Mouse (Mus musculus) ZHBTc4 (cell line): ENCODE results near the gene Kif20b.

ENCODE experiments used
- DNase-seq: peaks from one replicate; pipeline ENCODE4 v3.0.0-alpha.2; 2011; ENCODE audit warnings: low read depth, low spot score

The Kif20b gene

DNA sequence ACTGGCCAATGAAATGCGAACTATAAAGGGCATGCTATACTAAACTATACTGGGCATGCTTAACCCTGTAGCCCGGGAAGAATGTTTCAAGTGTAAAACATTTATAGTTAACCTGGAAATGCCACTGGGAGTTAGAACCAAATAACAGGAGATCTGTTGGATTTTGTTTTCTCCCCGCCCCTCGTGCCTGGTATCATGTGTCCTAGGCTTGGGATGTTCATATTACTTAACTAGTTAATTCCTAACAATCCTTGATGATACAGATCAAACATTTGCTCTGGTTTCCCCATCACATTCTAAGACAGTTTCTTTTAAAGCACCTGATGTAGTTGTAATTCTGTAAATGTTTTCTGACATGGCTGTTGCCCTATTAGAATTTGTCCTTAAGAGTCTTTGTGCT, 2.1 kb upstream of the Kif20b start:
- no peak for DNase-seq

- DNase-seq = no peak
Measured at GRCm38 (mm10) chr19:34920531-34920930, 1.6 kb upstream of the Kif20b start.

DNA sequence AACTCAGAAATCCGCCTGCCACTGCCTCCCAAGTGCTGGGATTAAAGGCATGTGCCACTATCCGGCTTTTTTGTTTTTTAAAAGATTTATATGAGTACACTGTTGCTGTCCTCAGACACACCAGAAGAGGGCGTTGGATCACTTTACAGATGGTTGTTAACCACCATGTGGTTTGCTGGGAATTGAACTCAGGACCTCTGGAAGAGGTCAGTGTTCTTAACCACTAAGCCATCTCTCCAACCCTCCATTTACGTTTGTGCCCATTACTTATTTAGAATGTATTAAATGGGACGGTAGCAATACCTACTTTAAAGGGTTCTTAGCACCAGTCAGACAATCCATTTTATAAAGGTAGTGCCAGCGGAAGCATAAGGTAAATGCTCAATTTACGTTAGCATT, 909 bp upstream of the Kif20b start:
- DNase-seq = peak; percentile 44

- no peak for DNase-seq
Measured at GRCm38 (mm10) chr19:34922603-34922963, 422 bp downstream of the Kif20b start.

- DNase-seq = no peak
Measured at GRCm38 (mm10) chr19:34947206-34947605, 25.0 kb downstream of the Kif20b start.

DNA sequence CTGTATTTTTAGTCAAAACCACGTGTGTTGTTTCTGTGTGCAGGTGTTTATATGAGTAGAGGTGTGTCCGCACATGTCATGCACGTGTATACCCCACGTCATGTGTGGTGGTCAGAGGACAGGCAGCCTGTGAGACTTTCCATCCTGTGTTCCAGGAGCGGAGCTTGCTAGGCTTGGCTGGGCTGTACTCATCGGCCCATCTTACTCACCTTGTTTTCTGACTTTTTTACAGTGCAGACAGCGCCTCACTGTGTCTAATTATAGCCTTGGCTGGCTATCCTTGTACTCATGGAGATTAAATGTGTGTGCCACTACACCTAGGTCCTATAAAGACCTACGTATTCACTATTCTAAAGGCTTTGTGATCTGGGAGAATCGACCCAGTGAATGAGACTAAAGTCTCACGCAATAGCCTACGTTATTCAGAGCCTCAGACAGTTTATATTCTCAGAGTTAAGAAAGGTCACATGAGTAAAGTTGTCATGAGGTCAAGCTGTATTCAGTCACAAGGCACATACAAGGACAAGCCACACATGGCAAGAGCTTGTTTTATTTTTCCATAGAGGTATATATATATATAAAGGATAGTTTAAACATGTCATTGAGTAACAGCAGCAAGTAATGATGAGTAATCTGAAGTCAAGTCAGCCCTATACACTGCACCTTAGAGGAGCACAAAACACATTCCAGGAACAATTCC, 31.8 kb downstream of the Kif20b start:
- no peak for DNase-seq

- peak; percentile 9 for DNase-seq
Measured at GRCm38 (mm10) chr19:34959369-34959768, 37.2 kb downstream of the Kif20b start.

- no peak for DNase-seq
Measured at GRCm38 (mm10) chr19:34984742-34985141, 62.6 kb downstream of the Kif20b start.

DNA sequence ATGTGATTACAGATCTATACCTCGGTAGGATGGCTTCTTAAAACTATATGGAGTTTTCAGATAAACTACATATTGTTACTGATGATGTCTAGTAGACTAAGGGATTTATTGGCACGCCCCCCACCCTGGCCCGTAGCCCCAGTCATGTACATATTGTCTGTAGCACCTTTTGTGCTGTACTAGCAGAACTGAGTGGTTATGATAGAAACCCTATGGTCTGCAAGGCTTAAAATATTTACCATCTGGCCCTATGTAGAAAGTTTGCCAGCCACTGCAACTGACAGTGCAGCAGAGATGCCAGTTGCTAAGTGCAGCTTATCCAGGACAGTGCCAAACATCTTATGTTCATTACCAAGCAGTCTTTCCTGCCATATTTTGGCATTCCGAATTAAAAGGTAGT, 68.3 kb downstream of the Kif20b start:
- no peak for DNase-seq

GRCm38 (mm10) chr19:34992969-34993527, 70.9 kb downstream of the Kif20b start:
- peak; percentile 42 for DNase-seq

- no peak for DNase-seq
Measured at GRCm38 (mm10) chr19:35015058-35015457, 92.9 kb downstream of the Kif20b start.

DNA sequence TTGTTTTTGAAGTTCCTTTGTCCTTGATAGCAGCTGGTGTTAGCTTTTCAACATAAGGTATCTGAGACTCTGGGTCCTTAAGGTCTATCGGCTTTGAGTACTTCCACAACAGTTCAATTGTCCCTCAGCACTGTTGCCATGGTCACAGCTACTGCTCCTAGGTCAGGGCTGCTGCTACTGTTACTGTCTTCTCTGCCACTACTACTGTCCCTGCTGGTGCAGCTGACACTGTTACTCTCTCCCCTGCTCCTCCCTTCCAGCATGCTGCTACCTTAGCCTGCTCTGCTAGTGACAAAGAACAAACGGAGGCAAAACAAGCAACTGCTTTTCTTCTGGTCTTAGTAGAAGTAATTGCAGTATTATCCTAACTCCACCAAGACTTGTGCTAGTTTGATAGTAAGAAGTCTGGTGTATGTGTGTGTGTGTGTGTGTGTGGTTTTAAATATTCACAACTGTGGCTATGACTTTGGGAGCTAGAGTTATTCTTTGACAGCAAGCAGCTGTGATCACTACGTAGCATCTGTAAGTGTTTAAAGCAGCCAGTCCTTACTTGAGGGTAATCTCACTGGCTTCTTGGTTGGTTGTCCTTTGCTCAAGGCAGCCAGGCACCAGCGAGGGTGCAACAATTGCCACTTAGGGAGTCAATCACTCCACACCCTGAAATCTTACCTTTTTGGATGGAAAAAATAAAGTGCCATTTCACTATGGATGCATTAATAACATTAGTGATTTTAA, 95.5 kb downstream of the Kif20b start:
- DNase-seq = peak; percentile 22

DNA sequence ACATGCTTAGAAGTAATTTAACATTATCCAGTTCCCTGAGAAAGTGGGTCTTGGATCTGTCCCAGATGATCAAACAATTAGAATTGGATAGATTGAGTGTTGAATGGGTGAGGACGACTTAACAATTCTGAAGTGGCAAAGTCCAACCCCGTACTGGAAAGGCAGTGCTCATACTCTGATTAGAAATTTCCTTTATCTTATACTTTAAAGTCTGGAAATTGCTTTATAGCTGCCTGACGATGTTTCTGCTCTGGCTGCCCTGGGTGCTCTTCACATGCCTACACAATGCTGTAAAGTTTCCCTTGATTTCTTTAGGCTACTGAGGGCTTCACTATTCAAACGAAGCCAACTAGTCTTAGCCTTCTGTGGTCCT, 96.0 kb downstream of the Kif20b start:
- DNase-seq = no peak
